Mouse (Mus musculus) liver (tissue): ENCODE results near the gene Ugt2a3.
"Not testable (repeated sequence)": the region's sequence is repeated elsewhere in the genome, so short reads cannot be mapped to it uniquely, and the experiment has no call there.

Source experiments
- DNase-seq: peaks from one replicate; pipeline ENCODE4 v3.0.0-alpha.2; 2020; ENCODE audit warnings: mixed read lengths

Ugt2a3 gene

DNA sequence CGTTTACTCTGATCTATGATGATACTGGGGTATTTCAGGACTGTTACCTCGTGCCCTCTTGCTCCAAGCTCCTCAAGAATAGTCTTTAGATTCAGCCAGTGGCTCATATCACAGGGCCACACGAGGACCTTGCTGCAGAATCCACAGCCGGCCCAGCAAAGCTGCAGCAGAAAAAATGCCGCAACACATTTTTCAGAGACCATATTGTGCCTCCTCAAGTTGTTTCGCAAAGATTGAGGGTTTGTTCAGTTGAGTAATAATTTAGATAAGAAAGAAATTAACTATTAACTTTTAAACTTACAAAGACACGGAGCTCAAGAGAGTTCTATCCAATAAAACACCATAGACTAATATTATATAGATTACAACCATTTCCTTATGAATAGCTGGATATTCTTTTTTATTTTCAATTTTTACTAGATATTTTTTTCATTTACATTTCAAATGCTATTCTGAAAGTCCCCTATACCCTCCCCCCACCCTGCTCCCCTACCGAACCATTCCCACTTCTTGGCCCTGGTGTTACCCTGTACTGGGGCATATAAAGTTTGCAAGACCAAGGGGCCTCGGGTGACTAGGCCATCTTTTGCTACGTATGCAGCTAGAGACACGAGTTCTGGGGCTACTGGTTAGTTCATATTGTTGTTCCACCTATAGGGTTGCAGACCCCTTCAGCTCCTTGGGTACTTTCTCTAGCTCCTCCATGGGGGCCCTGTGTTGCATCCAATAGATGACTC, at the start of gene Ugt2a3:
Gene Ugt2a3 (minus strand): TSS at position 235 of the 737 bp plus-strand sequence.
- DNase-seq, result no peak

DNA sequence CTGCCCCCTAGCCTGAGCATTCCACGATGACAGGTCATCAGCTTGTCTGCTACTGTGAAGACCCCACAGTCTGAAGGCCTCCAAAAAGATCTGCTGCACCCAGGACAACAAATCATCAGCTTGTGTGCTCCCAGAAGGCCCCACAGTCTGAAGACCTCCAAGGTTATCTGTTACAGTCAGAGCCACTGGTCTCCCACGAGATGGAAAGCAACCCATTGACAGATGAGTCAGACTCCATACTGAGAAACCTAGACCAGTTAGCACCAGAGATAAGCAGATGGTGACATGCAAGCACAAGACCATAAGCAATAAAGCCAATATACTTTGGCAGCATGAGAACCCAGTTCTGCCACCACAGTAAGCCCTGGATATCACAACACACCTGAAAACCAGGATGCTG, 43.2 kb upstream of the Ugt2a3 start:
- DNase-seq, result no peak

DNA sequence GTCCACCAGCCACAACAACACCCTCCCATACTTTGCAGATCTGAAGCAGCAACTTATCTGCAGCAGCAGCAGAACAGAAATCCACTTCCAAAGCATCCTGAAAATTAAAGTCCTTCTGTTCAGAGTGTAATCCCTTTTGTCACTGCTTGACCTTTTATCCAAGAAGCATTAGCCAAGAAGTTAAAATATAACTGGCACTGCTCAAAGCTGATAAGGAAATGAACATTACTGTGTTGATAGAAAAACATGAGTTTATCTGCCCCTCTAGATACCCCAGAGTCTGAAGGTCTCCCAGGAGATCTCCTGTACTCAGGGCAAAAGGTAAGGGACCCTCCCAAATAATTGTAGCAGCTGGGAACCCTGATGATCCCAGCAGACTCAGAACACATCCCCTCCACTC, 42.8 kb upstream of the Ugt2a3 start:
- DNase-seq, result no peak

DNA sequence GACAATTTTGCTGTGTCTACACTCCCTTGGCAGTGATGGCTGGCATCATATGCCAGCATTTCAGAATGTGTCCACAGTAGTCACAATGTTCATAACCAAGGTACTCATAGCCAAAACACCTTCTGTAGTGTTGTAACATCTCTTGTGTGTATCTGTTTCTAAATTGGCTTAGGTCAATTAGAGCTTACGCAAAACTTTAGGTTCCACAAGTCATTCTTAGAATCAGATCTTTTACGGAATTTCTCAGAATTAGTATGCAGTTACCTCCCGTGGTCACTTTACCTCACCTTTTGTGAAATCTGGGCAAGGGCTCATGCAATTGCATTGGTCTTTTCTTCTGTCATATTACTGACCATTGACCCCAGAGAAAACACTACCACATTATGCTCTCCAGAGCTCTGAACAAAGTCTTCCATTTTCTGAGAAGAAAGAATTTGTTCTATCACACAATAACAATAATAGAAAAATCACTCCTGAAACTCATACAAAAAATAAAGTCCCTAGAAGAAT, 38.9 kb upstream of the Ugt2a3 start:
- DNase-seq, result no peak

DNA sequence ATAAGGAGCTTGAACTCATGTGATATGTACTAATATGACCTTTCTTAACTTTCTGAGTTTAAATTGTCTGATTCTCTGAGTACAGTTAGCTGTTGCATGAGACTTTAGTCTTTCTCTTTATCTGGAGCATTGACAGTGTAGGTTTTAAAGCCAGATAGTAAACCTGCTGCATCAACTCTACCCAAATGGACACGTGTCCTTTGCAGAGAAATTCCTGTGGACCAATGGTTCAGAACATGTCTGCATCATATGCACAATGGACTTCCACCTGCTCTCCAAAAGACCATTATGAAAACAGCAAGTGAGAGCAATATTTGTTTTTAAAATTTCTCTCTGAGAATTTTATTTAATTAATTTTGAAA, 36.5 kb upstream of the Ugt2a3 start:
- DNase-seq, result no peak

DNA sequence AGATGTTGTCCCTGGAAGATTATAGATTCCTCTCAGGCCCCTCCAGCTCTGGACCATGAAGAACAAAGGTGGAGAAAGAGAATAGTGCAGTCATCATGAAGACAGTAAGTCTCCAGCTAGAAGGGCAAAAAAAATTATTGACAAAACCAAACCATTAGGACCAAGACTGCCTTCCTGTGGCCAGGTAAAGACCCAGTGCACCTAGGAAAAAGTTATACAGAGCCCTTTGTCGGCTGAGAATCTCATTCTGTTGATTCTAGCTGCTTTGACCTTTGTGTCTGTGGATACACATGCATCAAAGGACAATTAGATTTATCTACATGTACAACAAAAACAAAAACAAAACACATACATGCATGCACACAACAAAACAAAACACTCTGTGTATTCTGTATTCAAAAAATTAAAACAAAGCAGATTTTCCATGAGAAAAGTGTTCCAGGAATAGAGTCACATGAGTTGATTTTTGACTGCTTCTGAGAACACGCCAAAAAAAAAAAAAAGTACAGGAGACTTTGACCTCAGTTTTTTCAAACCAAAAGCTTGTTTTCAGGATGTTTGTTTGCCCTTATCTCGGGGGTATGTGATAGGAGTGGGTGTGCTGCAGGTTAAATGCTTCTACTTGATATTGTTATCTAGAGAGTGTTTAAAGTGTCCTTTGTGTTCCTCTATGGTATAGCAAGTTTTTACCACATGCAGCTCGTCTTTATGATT, 36.0 kb upstream of the Ugt2a3 start:
- DNase-seq, result not testable (repeated sequence)

DNA sequence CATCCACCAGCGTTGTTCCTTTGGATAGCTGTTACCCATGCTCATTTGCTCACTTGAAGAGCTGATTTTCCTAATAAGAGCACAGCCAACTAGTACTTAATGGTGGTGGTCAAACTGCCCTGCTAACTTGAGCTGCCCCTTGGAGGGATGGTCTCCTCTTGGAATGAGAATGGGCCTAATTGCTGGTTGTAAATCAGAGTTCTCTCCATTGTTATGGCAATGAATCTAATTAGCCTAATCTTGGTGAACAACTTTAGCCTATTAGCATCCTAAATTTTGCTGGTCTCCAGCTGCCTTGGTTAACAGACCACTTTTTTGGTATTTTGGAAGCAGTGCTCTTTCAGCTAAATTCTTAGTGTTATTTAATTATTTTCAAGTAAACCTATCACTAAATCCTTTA, 13.4 kb upstream of the Ugt2a3 start:
- DNase-seq, result no peak

DNA sequence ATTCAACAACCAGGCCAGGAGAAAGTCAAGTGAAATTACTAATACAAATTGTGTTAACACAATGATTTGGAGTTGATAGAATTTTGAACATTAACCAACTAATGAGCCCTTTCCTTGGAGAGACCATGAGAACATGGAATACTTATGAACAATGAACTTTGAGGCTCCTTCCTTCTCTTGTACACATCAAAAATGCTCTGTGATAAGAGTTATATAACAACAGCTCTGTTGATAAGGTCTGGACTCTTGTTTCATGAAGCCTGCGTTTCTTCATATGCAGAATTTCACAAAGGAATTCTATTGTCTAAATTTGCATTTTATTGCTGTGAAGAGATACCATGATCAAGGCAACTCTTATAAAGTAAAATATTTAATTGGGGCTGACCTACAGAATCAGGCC, 12.2 kb upstream of the Ugt2a3 start:
- not testable (repeated sequence) for DNase-seq

DNA sequence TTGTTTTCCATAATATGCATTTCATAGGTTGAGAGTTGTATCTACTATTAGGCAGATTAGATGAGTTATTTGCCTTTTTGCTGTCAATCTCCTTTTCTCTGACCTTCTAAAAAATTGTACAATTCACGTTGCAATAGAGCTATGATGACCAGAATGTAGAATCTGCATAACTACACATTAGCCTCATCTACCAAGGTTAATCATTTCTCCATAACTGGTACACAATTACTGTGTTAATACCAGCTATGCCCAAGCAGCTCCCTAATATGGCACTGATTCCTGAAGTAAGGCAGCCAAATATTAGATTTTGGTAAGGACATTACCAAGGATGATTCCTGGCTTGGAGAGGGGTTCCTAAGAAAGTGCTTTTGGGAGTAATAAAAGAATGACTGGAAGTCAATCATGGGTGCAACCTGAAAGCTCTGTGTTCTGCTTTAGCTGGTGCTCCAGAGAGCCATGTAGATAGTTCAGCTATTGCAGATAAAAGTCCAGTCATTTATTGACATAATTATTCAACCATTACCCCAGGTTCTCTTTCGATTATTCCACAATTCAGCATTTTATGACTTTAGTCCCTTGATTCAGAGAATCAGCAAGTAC, 10.6 kb upstream of the Ugt2a3 start:
- not testable (repeated sequence) for DNase-seq

DNA sequence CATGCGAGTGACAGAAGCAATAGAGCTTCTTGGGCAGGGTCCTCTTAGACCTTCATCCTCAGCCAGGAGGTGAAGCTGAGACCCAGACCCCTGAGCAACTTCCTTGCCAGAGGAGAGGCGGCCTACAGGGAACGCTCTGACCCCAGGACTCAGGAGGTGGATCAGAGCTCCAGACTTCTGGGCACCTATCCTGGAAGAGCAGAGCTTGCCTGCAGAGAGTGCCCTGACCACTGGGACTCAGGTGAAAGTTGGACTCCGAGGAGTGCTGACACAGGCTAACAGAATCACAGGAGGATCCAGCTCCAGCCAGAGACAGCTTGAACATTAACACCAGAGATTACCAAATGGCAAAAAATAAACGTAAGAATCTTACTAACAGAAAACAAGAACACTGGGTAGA, 3.5 kb upstream of the Ugt2a3 start:
- DNase-seq, result no peak

DNA sequence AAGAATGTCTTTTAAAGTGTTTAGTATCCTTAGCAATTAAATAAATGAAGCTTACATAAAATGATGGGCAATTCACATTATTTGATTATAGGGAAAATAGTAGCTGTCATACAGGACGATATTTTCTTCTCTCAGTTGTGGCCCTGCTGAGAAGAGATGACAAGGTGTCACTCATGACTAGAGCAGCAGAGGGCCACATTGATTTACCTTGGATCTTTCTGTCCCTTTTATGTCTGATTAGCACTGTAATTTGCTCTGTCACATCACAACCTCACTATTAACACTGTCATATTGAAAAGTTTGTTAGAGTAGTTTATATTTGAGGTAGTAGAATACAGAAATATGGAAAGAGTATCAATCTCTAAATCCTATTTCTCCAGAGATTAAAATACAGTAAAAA, 1.8 kb downstream of the Ugt2a3 start:
- DNase-seq, result no peak

DNA sequence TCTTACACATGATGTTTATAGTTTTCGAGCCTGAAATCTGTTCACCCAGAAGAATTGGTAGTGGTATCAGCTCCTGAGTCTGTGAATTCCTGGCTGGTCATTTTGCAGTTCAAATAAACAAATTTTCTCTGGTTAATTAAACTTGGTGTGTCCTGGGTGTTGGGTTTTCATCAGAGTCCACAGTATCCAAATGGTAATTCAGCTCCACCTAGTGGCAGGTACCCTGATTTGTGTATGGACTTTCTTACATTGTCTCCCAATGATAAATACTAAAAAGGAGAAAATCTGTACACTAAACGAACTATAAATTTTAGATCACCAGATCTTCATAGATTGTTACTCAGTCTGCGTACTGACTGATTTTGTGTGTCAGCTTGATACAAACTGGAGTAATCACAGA, 3.4 kb downstream of the Ugt2a3 start:
- DNase-seq, result no peak

DNA sequence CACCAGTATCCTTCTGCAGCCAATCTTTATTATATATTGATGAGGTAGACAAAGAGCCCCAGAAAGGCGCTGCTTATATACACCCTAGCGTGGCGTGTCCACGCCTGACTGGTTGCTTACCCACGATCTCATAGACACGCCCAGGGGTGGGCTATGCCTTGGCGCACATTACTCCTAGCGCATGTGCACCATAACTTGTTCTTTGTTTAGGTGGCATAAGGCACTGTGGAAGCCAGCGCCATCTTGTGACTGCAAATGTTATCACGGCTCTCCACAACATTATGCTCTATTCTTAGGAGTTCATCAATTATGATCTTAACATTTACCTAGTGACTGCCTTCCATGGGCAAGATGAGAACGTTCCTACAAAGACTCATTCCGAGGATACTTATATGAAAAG, 25.6 kb downstream of the Ugt2a3 start:
- DNase-seq, result no peak

DNA sequence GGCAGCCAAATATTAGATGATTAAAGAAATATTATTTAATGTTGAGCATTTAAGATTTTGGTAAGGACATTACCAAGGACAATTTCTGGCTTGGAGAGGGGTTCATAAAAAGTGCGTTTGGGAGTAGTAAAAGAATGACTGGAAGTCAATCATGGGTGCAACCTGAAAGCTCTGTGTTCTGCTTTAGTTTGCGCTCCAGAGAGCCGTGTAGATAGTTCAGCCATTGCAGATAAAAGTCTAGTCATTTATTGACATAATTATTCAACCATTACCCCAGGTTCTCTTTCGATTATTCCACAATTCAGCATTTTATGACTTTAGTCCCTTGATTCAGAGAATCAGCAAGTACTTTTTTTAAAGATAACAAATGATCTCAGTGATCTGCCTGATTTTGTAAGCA, 50.8 kb downstream of the Ugt2a3 start:
- not testable (repeated sequence) for DNase-seq

DNA sequence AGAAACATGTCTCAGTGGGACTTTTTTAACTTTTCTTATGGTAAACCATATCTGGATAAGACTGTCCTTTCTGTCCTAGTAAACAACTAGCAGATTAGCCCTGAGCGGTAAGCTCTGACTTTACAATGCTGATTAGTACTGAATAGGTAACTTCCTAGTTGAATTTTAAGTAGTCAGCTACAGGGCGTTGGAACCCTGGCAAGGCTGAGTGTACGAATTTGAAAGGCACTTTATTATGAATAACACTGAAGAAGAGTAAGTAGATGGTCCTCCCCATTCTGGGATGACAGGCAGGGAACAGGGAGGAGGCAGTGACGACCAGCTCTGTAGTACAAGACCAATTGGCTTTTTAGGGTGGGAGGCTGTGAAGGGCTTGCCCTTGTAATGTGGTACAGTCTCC, 61.0 kb downstream of the Ugt2a3 start:
- not testable (repeated sequence) for DNase-seq

DNA sequence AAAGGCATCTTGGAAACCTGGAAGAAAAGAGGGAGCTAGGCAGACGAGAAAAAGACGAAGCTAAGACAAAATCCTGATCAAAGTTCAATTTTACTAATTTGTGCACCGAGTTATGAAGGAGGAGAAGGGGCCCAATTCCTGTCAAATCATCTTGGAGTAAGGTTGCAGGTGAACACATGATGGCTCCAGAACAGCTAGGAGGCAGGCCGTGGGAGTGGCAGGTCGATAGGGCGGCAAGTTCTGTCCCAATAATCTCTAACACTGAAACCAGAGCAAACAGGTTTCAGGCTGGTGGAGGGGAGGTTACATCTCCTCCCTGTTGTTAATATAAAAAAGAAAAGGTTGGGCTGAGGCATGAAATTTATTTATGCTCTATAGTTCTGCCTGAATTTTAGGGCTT, 61.4 kb downstream of the Ugt2a3 start:
- DNase-seq, result no peak
